Mouse (Mus musculus) spleen, adult 2 months (tissue): Measurements from ENCODE around the gene Rbfox1.

Experiments used
- CTCF ChIP-seq: fragments of 200-500 bp; IDR thresholded peaks from 2 replicates; pipeline ENCODE4 v1.5.1; 2011; ENCODE audit warnings: mild to moderate bottlenecking, inconsistent platforms; ENCODE audit not compliant: insufficient read depth, insufficient read length, insufficient replicate concordance; ENCODE audit errors: extremely low read depth
- POLR2A ChIP-seq: fragments of 200-500 bp; IDR thresholded peaks from 2 replicates; pipeline ENCODE4 v1.6.1; 2011; ENCODE audit warnings: low read depth, low read length, inconsistent platforms

DNA sequence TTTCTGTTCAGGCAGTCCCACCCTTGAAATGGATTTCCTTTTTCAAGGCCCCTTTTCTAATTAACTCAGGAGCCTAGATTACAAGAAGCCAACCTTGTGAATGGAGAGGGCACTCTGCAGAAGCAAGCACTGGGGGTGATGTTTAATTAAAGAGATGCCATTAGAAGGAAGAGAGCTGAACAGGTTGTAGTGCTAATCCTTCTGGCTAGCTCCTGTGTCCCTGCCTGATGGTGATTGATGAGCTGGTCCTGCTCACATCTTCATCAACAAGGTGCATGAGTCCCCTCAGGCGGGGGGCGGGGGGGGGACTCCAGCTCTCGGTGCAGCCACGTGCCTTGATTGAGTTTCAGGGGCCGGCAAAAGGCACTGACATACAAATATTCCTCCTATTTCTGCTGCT, 1312.8 kb downstream of the Rbfox1 start:
- no peak for TF ChIP-seq POLR2A
- no peak for TF ChIP-seq CTCF
